11 mouse cellular contexts compared by ENCODE assay signal in the genomic region with DNA sequence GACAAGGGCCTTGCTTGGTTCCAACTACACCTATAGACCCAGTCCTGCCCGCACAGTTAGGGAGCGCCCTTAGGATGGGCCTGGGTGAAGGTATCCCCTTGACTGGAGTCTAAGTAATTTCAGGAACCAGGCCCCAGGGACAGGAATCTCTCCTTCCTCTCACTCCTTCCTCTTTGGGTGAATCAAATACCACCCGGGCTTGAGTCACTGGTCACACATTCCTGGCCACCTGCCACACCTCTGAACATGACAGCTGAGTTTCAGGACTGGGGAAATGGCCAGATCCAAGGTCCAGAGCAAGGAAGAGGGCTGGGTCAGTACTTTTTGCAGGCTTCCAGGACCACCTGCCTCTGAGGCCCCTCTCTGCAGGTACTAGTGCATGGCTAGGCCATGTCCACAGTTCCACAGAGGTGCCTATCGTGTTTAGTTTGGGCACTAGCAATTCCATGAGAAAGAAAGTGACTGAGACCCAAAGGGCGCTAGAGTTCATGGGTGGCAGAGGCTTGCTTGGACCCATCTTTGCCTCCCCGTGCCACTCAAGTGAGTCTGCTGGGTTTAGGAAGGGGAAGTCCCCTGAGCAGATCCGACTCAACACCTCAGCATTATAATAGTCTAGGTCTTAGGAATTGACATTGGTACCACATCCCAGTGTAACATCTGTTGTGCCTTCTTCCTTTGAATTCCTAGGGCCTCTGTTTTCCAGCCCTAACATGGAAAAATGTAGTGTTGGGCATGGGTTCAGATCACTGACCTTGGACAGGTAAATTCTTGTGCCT. TPM values are rescaled to one million over a fixed set of nuclear protein-coding genes. Genes with fewer than 3 reads are reported as not detected.
DNase-seq lines count a peak whose midpoint lies in the region.
"Had no signal": no experiment of that assay in that cellular context is flagged by ENCODE, and none has a peak within 500 bp of the region (broad histone marks: within the 10 kb centered on the region; RNA-seq: fewer than 3 reads in every experiment).

No protein-coding gene starts in this region.

- intact Hi-C loops in heart, postnatal 25 days (cut with DNase I), result no loop called here

- DNase-seq in heart, adult 18-20 months, result peak; percentile 74 to 77
- DNase-seq in heart, postnatal 25 days (ENCODE audit: low spot score), result no peak
- DNase-seq in CD4-positive, CD25-positive, alpha-beta regulatory T cell, adult 2 months (ENCODE audit: low read depth, low spot score), result peak; percentile 37
- DNase-seq in gastrocnemius, adult 8-10 months (ENCODE audit: low spot score in 2 of 2), result peak; percentile 37 to 58
- DNase-seq in kidney, postnatal 4 days, result peak; percentile 44 to 51
- DNase-seq in layer of hippocampus, postnatal 25 days (ENCODE audit: extremely low spot score in 1 of 2, low spot score in 1 of 2), result no peak
- DNase-seq in layer of hippocampus, adult 8-10 months (ENCODE audit: low spot score in 2 of 2), result no peak
- DNase-seq in right cerebral cortex, postnatal 36 days (ENCODE audit: low spot score in 2 of 2), result no peak
- DNase-seq: lung, embryonic 14.5 days had no signal

RNA-seq across cellular contexts. Expression of gene Fam102a, which starts 13.0 kb away (rescaled TPM):
- 1 to 10 TPM; 4.9 to 5.9 TPM for total RNA-seq in heart, adult 18-20 months (2021)
- total RNA-seq in heart, postnatal 25 days (2021), result 1 to 10 TPM; 7.8 to 9.2 TPM
- total RNA-seq in gastrocnemius, adult 8-10 months (2022), result 1 to 10 TPM; 1.6 to 3.8 (median 2.9) TPM
- 10 to 100 TPM; 70.2 to 75.2 TPM for total RNA-seq in layer of hippocampus, postnatal 25 days (2021)
- total RNA-seq in layer of hippocampus, adult 8-10 months (2022), result 10 to 100 TPM; 69.9 to 81.1 (median 75.7) TPM

RNA-seq across cellular contexts. Expression of gene Dpm2, which starts 22.5 kb away (rescaled TPM):
- total RNA-seq in heart, adult 18-20 months (2021), result 10 to 100 TPM; 14.0 to 20.2 TPM
- total RNA-seq in heart, postnatal 25 days (2021), result 10 to 100 TPM; 18.6 to 23.3 TPM
- 10 to 100 TPM in 3 of 4 experiments, 1 to 10 TPM in 1; 9.2 to 15.0 (median 10.6) TPM for total RNA-seq in gastrocnemius, adult 8-10 months (2022)
- total RNA-seq in layer of hippocampus, postnatal 25 days (2021), result 10 to 100 TPM; 74.0 to 80.4 TPM
- 10 to 100 TPM; 73.1 to 87.1 (median 74.8) TPM for total RNA-seq in layer of hippocampus, adult 8-10 months (2022)

RNA-seq across cellular contexts. Expression of gene Pip5kl1, which starts 26.4 kb away (rescaled TPM):
- total RNA-seq in heart, adult 18-20 months (2021), result not detected
- total RNA-seq in heart, postnatal 25 days (2021), result not detected
- not detected for total RNA-seq in gastrocnemius, adult 8-10 months (2022)
- 1 to 10 TPM; 4.0 to 4.1 TPM for total RNA-seq in layer of hippocampus, postnatal 25 days (2021)
- 1 to 10 TPM; 4.0 to 5.2 (median 4.5) TPM for total RNA-seq in layer of hippocampus, adult 8-10 months (2022)
- total RNA-seq: gastrocnemius, postnatal 36 days had no signal

RNA-seq across cellular contexts. Expression of gene 9430097D07Rik, which starts 27.3 kb away (rescaled TPM):
- total RNA-seq in heart, adult 18-20 months (2021), result not detected
- total RNA-seq in heart, postnatal 25 days (2021), result not detected
- total RNA-seq in gastrocnemius, adult 8-10 months (2022), result not detected
- total RNA-seq in layer of hippocampus, postnatal 25 days (2021), result under 1 TPM in 1 of 2 experiments, not detected in 1; 0.33 TPM
- total RNA-seq in layer of hippocampus, adult 8-10 months (2022), result under 1 TPM; 0.23 to 0.74 (median 0.40) TPM
- total RNA-seq: CH12.LX; gastrocnemius, postnatal 36 days had no signal

RNA-seq across cellular contexts. Expression of gene St6galnac4, which starts 38.7 kb away (rescaled TPM):
- total RNA-seq in heart, adult 18-20 months (2021), result 10 to 100 TPM; 14.7 to 16.1 TPM
- 10 to 100 TPM; 17.7 to 21.4 TPM for total RNA-seq in heart, postnatal 25 days (2021)
- 10 to 100 TPM; 11.4 to 15.5 (median 13.8) TPM for total RNA-seq in gastrocnemius, adult 8-10 months (2022)
- total RNA-seq in layer of hippocampus, postnatal 25 days (2021), result 10 to 100 TPM; 41.4 to 48.8 TPM
- 10 to 100 TPM; 36.1 to 48.6 (median 40.3) TPM for total RNA-seq in layer of hippocampus, adult 8-10 months (2022)

Comparison
In these comparisons a context has a peak if more than half of its experiments do, and no peak if none do; other contexts are left out.
1. DNase-seq: peak in heart, adult 18-20 months (2 of 2), CD4-positive, CD25-positive, alpha-beta regulatory T cell, adult 2 months (single experiment), gastrocnemius, adult 8-10 months (2 of 2) and kidney, postnatal 4 days (2 of 2); none in heart, postnatal 25 days (single experiment), layer of hippocampus, postnatal 25 days (0 of 2), layer of hippocampus, adult 8-10 months (0 of 2) and right cerebral cortex, postnatal 36 days (0 of 2).
2. RNA of gene Fam102a, which starts 13.0 kb away (total RNA-seq): 69.9 to 81.1 TPM in layer of hippocampus, adult 8-10 months and 70.2 to 75.2 TPM in layer of hippocampus, postnatal 25 days; 7.8 to 9.2 TPM in heart, postnatal 25 days, 4.9 to 5.9 TPM in heart, adult 18-20 months and 1.6 to 3.8 TPM in gastrocnemius, adult 8-10 months; every median in the first group is over 4 times any median in the second.
3. RNA of gene Pip5kl1, which starts 26.4 kb away (total RNA-seq): 4.0 to 5.2 TPM in layer of hippocampus, adult 8-10 months and 4.0 to 4.1 TPM in layer of hippocampus, postnatal 25 days; not detected in heart, postnatal 25 days, not detected in heart, adult 18-20 months and not detected in gastrocnemius, adult 8-10 months; every median in the first group is over 4 times any median in the second.